Mouse (Mus musculus) skeletal muscle tissue, adult 2 months (tissue): ENCODE measurements at regions not wholly inside any gene's neighbourhood (a gene's known extent, or its start where the extent isn't known, plus 50 kb on each side); places are given as distances from the start of the nearest gene placed in this dataset.

Source experiments
- DNase-seq: peaks from one replicate; pipeline ENCODE4 v3.0.0-alpha.2; 2012; ENCODE audit warnings: low read depth, low spot score

- DNase-seq = no peak
These were observed 1708.7 kb upstream of the Slc10a2 start for GRCm38 (mm10) chr8:6813816-6814215.

DNA sequence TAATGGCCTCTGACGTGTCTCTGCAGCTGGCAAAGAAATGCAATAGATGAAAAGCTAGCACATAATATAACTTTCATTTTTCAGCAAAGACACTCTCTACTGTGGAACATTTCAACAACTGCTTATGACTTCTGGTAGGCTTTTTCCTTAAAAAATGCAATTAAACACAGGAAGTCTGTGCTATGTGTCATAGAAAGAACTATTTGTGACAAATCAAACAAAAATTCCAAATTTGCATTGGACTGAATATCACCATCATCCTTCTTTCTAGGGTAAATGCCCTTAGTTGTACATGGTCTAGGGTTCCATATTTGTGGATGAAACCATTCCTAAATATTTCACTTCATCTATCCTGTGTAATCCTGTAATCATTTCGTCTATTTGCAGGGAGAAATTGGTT lies 1702.0 kb upstream of the Slc10a2 start:
- no peak for DNase-seq

- DNase-seq = no peak
These were observed 1698.0 kb upstream of the Slc10a2 start for GRCm38 (mm10) chr8:6803199-6803598.

GRCm38 (mm10) chr8:6801076-6801475 lies 1695.9 kb upstream of the Slc10a2 start:
- no peak for DNase-seq

GRCm38 (mm10) chr8:6789096-6789495 lies 1683.9 kb upstream of the Slc10a2 start:
- no peak for DNase-seq

GRCm38 (mm10) chr8:6780983-6781382 lies 1675.8 kb upstream of the Slc10a2 start:
- no peak for DNase-seq

- DNase-seq = no peak
These were observed 1670.0 kb upstream of the Slc10a2 start for GRCm38 (mm10) chr8:6775103-6775502.

DNA sequence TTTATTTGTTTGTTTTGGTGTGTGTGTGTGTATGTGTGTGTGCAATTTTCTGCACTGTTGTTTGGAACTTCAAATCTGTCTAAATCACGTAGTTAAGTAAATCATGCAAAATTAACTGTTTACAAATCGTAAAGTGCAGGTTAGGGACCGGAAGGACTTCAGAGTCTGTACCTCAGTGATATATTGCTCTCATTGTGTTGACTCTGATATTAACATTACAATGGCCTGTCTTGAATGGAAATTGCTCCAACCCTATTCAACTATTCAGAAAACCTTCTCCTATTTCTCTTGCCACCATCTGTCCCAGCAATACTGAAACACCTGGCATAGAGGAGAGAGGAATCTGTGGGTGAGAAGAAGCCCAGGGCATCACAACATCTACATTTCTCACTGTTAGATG lies 1624.4 kb upstream of the Slc10a2 start:
- DNase-seq = no peak

DNA sequence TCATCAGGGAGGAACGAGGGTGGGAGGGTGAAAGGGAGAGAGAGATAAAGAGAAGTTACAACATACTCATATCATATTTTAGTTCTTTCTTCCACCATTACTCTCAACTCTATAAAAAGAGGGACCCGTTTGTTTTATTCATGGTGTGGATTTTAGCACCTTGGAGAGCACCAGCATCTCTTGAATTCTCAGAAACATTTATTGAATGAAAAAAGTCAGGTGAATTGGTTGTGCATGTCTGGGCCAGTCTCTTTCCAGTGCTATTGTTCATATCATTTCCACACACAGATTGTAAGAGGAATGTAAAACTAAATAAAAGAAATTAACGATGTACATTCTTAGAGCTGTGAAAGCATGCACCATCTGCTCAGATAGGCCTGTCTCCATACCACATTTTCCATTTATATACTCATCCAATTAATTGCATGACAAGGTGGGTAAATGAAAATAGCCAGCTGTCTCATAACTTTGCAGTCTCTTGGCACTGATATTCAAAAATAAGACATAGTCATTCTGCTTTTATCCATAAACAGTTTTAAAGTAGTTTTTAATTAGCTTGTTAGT lies 1603.8 kb upstream of the Slc10a2 start:
- DNase-seq = no peak

DNA sequence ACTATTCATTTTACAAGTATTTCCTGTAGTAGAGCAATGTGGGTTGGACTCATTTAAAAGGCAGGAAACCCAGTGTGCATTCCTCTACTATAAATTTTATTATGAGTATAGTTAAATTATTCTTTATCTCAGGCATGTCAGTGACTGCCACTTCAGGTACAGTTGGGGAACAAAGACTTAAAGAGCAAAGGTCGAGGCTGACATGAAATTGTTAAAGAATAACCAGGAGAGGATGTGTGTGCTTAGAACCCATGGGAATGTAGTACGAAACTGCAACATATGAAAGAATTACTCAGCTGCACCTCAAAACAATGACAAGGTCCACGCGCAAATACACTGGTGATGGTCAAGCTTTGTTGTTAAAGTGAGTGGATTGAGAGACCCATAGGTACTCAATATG lies 1583.4 kb upstream of the Slc10a2 start:
- DNase-seq = no peak

DNA sequence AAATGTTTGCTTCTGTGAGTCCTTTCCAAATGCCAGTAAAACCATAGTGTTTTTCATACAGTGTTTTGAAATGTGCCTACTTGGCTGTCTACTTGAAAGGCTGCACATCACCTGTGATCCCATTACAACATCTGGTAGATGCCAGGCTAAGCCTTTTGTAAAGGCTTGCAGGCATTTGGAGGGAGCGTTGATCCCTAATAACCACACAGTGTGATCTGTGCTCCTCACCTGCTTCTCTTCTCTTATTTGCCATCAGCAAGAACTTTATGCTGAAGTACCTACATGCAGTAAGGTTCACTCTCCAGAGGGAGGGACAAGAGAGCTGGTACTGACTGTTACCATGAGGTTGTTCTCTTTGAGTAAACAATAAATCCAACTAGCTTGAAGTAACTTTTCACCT lies 1553.7 kb upstream of the Slc10a2 start:
- DNase-seq = no peak

DNA sequence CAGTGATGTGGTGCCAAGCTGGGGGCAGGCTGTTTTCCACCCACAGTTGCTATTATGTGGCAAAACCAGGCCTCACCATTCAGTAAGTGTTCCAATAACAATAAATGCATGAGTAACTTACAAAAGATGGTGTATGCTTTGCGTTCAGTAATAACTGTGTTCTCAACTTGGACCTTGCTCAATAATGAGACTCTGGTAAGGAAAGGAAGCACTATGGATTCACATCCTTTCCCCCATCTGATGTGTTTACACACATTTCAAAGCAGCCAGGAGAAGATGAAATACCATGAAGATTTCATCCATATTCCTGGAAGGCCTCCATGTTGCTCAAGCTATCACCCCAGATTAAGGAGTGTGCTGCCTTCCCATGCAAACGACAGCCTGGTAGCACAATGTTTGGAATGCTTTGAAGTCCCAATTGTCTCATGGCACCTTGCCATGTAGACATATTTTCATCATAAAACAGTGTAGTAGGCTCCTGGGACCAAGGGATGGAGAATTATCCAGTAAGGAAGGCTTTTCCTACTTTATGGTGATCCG lies 1552.4 kb upstream of the Slc10a2 start:
- no peak for DNase-seq

DNA sequence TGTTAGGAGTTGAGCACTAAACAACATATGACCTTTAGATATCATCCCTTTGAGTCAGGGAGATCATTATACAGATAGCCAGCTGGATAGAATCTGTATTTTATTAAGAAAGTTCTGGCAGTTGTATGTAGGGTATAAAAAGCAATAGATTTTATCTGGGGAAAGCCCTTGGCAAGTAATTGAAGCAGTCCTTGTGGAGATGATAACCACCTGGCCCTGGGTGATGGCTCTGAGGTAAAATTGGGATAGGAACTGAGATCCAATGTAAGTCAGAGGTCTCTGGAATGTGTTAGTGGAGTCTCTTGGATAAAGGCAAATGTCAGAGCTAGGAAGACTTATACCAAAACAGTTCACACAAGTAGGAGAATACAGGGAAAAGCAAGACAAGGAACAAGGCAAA lies 1547.0 kb upstream of the Slc10a2 start:
- no peak for DNase-seq

DNA sequence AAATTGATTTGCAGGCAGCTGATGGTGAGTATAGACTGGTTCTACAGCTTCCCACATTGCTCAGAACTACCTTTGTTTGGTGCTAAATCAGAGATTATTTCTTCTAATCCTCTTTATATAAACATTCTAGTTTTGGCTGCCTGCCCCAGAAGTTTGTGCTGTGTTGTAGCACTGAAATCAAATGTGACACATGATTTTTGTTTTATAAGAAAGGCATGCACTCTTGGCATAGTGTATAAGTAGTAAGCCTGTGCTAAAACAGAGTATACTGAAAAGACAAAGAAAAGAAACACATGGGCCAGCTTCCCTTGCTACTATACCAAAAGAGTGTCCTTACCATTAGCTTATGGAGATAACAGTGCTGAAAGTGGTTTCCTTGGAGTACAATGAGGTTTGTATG lies 1542.9 kb upstream of the Slc10a2 start:
- DNase-seq = no peak

GRCm38 (mm10) chr8:6645287-6645957 lies 1540.3 kb upstream of the Slc10a2 start:
- no peak for DNase-seq

DNA sequence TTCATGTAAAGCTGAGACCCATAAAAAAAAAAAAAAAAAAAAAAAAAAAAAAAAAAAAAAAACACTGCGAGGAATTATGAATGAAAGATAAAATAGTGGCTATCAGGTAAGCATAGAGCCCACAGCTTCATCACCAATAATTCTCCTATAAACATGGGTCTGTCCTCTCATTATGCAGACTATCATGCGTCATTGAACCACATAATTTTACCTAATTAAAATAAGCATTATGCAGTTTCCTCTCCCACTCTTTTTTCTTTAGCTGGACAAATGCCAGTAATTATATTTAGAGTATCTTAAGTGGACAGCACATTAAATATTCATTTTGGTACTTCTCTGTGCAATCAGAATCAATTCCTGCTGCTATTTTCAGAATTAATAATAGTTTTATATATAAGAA lies 1539.2 kb upstream of the Slc10a2 start:
- no peak for DNase-seq

GRCm38 (mm10) chr8:6627009-6627557 lies 1521.9 kb upstream of the Slc10a2 start:
- DNase-seq = no peak

DNA sequence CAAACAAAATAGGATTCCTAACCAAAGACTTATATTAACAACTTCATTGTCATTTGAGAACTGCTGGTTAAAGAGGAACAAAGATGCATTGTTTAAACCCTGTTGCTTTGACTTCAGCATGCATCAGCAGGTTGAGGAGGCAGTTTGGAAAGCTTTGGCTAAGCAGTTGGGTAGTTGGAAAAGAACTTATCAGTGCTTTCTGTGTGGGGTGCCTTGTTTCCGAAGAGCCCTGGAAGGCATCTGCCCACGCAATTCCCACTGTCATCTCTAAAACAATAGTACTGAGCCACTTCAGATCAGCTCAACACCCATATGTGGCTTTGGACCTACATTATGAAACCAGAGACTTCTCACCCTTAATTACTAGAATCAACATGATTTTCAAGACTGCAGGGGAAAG lies 1503.7 kb upstream of the Slc10a2 start:
- DNase-seq = no peak

DNA sequence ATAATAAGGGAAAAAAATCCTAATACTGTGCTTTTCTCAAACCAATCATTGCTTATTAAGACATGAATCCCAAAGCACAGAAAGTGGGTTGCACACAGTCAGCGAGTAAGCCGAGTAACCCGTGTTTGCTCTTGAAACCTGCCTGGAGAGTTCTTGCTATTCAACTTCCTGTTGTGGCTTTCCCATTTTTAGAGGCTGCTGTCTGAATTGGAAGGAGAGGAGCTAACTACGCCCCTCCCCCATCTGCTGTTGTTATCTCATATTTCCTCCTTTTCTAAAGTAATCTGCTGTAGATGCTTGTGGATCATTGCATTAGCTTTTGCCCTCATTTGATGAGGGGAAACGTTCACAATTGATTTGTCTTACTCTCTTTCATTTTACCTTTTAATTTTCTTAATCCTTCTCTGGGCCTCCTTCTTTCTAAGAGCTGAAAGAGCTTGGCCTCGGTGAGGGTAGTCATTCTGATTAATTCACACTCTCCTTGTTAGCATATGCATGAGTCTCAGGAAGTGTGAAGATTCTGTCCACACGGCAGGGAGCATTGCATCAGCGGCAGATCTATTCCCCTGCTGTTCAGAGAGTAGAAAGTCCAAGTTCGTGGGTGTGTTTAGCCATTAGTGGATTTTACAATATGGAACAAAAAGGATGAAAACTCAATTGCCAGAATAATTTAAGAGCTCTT lies 1501.8 kb upstream of the Slc10a2 start:
- no peak for DNase-seq

GRCm38 (mm10) chr8:6604232-6604804 lies 1499.2 kb upstream of the Slc10a2 start:
- DNase-seq = no peak

- DNase-seq = no peak
These were observed 1485.0 kb upstream of the Slc10a2 start for GRCm38 (mm10) chr8:6590146-6590545.
